Mouse (Mus musculus) forebrain, embryonic 12.5 days (tissue): ENCODE results near the gene Ehf. TPM values are rescaled to one million over a fixed set of nuclear protein-coding genes. Genes with fewer than 3 reads are reported as not detected.

Experiments used
- ATAC-seq: fragments of 200-750 bp; cut with Nextera tagmentation; 2 replicates; pipeline ENCODE4 v1.8.0; 2017; ENCODE audit warnings: moderate TSS enrichment; ENCODE audit not compliant: low FRiP score
- H3K27ac ChIP-seq: fragments of 300-500 bp; sonication (generic); 2 replicates; pipeline ENCODE4 v1.5.1; 2016; ENCODE audit warnings: mild to moderate bottlenecking
- H3K27me3 ChIP-seq: fragments of 300-500 bp; sonication (generic); 2 replicates; pipeline ENCODE4 v1.6.1; 2016; ENCODE audit warnings: mild to moderate bottlenecking
- H3K36me3 ChIP-seq: fragments of 300-500 bp; sonication (generic); replicated peaks from 2 replicates; pipeline ENCODE4 v1.6.1; 2016; ENCODE audit warnings: mild to moderate bottlenecking
- H3K4me1 ChIP-seq: fragments of 300-500 bp; sonication (generic); 2 replicates; pipeline ENCODE4 v1.6.1; 2016
- H3K4me2 ChIP-seq: fragments of 300-500 bp; sonication (generic); 2 replicates; pipeline ENCODE4 v1.6.1; 2016; ENCODE audit warnings: mild to moderate bottlenecking, moderate library complexity
- H3K4me3 ChIP-seq: fragments of 300-500 bp; sonication (generic); replicated peaks from 2 replicates; pipeline ENCODE4 v1.5.1; 2016; ENCODE audit warnings: mild to moderate bottlenecking
- H3K9ac ChIP-seq: fragments of 300-500 bp; sonication (generic); 2 replicates; pipeline ENCODE4 v1.6.1; 2016; ENCODE audit warnings: mild to moderate bottlenecking
- H3K9me3 ChIP-seq: fragments of 300-500 bp; sonication (generic); 2 replicates; pipeline ENCODE4 v1.6.1; 2016
- WGBS: fragments of 180-500 bp; shearing (Covaris S2); methylation state at CpG from one replicate; pipeline ENCODE4 v1.1.7; 2016; 5-methylcytosine and 5-hydroxymethylcytosine counted together
- polyA plus RNA-seq: library from polyadenylated mRNA; unstranded; fragments of >200 nt; fragmentation: Nextera tagmentation; extraction: Ambion mirVana; gene quantifications from 2 replicates; pipeline ENCODE4 v1.2.1, GENCODE M21; 2016

The Ehf gene
- polyA plus RNA-seq, result 0.22 and 0.73 TPM in 2 replicates

DNA sequence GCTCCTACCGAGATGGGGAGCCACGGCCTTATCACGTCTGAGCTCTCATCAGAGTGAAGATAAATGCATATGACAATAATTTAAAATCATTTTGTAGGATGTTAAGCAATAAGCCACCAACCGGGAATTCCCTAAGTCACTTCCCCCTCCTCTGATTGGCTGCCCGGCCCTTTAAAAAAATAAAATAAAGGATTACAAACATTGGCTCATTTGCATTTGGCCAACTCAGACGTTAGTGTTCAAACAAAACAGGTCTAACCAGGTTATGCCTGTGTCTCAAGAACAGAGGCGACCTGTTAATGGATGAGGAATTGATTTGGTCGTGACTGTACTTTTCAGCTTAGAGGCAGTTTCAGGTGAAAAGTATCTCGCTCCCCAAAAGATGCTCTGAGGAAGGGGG lies at the start of gene Ehf:
Ehf (minus strand) TSS at position 147 of the 400 bp plus-strand sequence.
- Histone ChIP-seq H3K27me3 (no peaks in the 10 kb centered on the region), H3K4me1 (no peaks in the 10 kb centered on the region), H3K27ac (no peak within 1 kb of the TSS), H3K4me2 (no peak within 1 kb of the TSS), H3K36me3 (no peaks in the 10 kb centered on the region), H3K9me3 (no peaks in the 10 kb centered on the region), H3K9ac (no peak within 1 kb of the TSS), H3K4me3 (no peak within 1 kb of the TSS)
- 67% methylated on average over 9 of the region's 9 CpGs for WGBS
- ATAC-seq, result no peak

DNA sequence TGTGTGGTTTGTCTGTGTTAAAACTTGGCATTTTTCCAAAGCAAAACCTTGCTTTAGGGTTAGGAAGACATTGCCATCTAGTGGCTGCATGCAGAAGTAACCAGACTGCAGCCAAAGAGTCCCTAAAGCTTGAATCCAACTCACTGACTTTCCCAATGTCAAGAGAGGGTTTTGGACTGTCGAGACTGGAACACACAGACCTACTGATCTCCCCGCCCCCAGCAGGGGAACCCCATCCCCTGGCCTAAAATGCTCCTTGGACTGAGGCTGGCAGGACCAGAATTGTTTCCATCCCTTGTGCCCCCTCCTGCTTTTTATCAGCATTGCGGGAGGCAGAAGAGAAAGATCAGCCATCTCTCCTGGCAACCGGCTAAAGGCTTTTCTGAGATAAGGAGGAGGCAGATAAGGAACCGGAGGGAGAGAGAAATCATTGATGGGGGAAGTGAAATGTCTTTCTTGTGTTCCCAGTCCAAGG lies 44.4 kb upstream of the Ehf start:
- 20% methylated on average over 5 of the region's 5 CpGs for WGBS
- no peak for ATAC-seq
- H3K27ac ChIP-seq, result no peak overlapping the region
- H3K4me1 ChIP-seq, result peaks cover 10% of the 10 kb centered on the region
- no peak overlapping the region for H3K9ac ChIP-seq
- no peaks in the 10 kb centered on the region for H3K27me3 ChIP-seq
- H3K36me3 ChIP-seq, result no peaks in the 10 kb centered on the region
- H3K4me3 ChIP-seq, result no peak overlapping the region
- no peak overlapping the region for H3K4me2 ChIP-seq
- no peaks in the 10 kb centered on the region for H3K9me3 ChIP-seq

DNA sequence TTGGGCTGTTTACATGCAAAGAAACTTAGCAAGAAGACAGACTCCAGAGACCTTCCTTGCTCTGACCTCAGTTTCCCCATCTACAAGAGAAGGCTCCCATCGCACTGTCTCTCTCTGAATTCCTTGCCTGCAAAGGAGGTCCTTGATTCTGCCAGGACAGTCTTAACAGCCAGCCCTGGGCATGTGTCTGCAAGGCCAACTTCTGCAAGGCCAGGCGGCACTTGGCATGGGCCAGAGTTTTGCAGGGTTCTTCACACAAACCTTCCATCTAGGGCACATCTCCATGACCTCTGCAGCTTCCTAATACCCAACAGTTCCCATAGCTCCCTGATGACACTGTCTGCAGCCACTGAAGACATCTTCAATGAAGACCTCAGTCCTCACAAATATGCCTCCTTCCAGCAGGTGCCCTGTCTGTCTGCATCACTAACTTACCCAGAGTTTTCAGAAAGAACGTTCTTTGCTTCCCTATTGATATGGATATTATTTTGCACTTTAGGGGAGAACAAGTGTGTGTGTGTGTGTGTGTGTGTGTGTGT lies 43.7 kb upstream of the Ehf start:
- H3K27ac ChIP-seq, result no peak overlapping the region
- no peaks in the 10 kb centered on the region for H3K9me3 ChIP-seq
- no peak for ATAC-seq
- H3K36me3 ChIP-seq, result no peaks in the 10 kb centered on the region
- no peak overlapping the region for H3K4me2 ChIP-seq
- H3K4me1 ChIP-seq, result peaks cover 10% of the 10 kb centered on the region
- whole genome bisulfite sequencing, result 72% methylated on average over 3 of the region's 3 CpGs
- no peak overlapping the region for H3K9ac ChIP-seq
- H3K4me3 ChIP-seq, result no peak overlapping the region
- no peaks in the 10 kb centered on the region for H3K27me3 ChIP-seq

DNA sequence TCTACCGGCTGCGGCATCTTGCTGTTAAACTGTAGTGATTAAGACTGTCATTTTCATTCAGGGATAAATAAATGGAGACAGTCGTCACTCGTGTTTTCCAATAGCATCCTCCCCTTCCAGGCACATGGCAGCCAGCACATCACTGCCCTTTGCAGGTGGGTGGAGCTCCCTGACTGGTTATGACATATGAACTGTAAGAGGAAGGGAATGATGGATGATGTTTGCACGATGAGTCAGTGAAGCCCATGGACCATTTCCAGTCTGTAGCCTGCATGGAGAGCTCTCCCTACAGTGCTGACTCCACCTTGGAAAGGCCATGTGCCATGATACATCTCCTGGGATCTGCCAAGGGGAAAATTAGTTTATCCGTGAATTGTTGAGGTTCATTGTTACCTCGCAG lies 40.5 kb upstream of the Ehf start:
- Histone ChIP-seq H3K4me2 (no peak overlapping the region), H3K36me3 (no peaks in the 10 kb centered on the region), H3K4me1 (peaks cover 10% of the 10 kb centered on the region), H3K27me3 (no peaks in the 10 kb centered on the region), H3K4me3 (no peak overlapping the region), H3K9me3 (no peaks in the 10 kb centered on the region), H3K27ac (no peak overlapping the region), H3K9ac (no peak overlapping the region)
- 84% methylated on average over 7 of the region's 7 CpGs for WGBS
- ATAC-seq, result no peak

DNA sequence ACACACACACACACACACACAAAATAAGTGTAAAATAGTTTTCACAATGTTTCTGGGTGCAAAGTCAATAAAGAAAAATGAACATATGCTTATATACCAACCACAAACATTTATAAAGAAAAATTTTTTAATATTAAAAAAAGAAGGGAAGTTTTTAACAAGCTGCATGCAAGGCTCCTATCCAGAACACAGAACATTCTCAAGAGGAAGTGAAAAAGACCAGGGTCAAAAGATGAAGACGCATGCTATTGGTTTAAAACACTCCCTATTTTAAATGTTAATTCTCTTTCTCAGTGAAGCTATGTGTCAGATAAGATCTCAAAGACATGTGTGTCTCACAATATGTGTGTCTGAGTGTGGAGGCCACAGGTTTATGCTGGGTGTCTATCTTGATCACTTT lies 39.0 kb upstream of the Ehf start:
- no peak overlapping the region for H3K4me2 ChIP-seq
- 95% methylated on average over 1 of the region's 1 CpGs for WGBS
- H3K27ac ChIP-seq, result no peak overlapping the region
- no peaks in the 10 kb centered on the region for H3K36me3 ChIP-seq
- H3K9me3 ChIP-seq, result no peaks in the 10 kb centered on the region
- H3K9ac ChIP-seq, result no peak overlapping the region
- H3K4me3 ChIP-seq, result no peak overlapping the region
- no peaks in the 10 kb centered on the region for H3K27me3 ChIP-seq
- ATAC-seq, result no peak
- no peaks in the 10 kb centered on the region; the same call in 1 of the 2 replicates for H3K4me1 ChIP-seq

DNA sequence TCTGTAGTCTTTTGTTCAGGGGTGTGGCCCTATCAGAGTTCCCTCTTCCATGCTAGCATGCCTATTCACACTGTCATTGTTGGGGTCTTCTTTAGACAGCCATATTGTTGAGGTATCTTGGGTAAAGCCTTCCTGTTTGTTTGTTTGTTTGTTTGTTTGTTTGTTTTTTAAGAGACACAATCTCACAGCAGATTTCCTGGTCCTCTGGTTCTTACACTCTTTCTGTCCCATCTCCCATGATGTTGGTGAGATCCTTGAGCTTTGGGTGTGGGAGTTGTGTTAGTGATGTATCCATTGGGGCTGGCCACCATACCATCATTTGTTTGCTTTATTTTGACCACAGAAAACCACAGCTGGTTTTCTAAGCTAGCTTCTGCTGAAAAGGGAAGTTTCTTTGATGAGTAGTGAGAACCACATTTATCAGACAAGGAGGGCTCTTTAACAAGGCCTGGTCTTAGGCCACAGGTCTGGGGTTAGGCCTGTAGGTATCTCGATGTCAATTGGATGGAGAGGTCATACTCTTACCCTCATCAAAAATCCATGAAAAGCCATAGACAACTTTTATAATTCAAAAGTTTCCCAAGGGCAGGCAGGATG lies 38.4 kb upstream of the Ehf start:
- WGBS, result 93% methylated on average over 1 of the region's 1 CpGs
- no peak overlapping the region for H3K4me2 ChIP-seq
- H3K4me1 ChIP-seq, result no peaks in the 10 kb centered on the region
- no peak overlapping the region for H3K27ac ChIP-seq
- no peak overlapping the region for H3K4me3 ChIP-seq
- ATAC-seq, result no peak
- H3K36me3 ChIP-seq, result no peaks in the 10 kb centered on the region
- no peaks in the 10 kb centered on the region for H3K9me3 ChIP-seq
- H3K27me3 ChIP-seq, result no peaks in the 10 kb centered on the region
- H3K9ac ChIP-seq, result no peak overlapping the region

DNA sequence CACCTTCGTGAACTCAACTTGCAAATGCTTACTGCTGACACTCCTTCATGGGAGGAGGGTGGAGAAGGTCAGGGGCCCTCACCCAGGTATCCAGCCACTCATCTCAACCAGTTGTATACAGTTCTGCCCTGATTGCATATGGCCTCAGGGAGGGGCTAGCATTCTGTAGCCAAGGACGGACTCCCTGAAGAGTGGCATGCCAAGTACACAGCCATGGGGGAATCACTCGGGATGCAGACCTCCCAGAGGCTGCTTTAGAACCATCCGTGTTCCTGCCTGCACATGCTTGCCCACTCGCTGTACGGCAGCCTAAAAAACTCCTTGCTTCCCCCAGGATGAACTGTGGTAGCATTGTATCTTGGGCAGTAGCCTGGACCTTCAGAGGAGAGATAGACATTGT lies 35.6 kb upstream of the Ehf start:
- H3K4me2 ChIP-seq, result no peak overlapping the region
- ATAC-seq, result no peak
- no peak overlapping the region for H3K9ac ChIP-seq
- no peaks in the 10 kb centered on the region for H3K9me3 ChIP-seq
- WGBS, result 81% methylated on average over 6 of the region's 6 CpGs
- H3K27ac ChIP-seq, result no peak overlapping the region
- no peaks in the 10 kb centered on the region for H3K27me3 ChIP-seq
- H3K4me3 ChIP-seq, result no peak overlapping the region
- H3K36me3 ChIP-seq, result no peaks in the 10 kb centered on the region
- no peaks in the 10 kb centered on the region for H3K4me1 ChIP-seq

DNA sequence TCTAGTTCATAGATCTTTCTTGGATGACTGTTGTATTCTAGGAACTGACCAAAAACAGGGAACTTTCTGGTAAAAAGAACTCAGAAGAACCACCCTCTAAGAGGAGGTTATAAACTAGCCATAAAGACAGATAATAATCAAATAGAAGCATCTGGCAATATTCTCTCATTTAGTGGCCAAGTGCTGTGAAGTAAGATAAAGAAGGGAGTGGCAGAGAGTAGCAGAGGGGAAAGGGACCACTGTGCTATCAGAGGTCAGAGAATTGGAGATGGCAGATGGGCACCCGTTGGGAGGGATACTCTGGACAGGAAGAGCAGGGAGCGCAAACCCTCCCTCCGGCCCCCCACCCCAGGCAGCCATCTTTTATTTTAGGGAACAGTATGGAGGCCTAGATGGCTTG lies 34.3 kb upstream of the Ehf start:
- H3K9me3 ChIP-seq, result no peaks in the 10 kb centered on the region
- whole genome bisulfite sequencing, result 91% methylated on average over 3 of the region's 3 CpGs
- H3K27ac ChIP-seq, result no peak overlapping the region
- no peaks in the 10 kb centered on the region for H3K36me3 ChIP-seq
- no peak overlapping the region for H3K4me2 ChIP-seq
- no peaks in the 10 kb centered on the region for H3K4me1 ChIP-seq
- no peaks in the 10 kb centered on the region for H3K27me3 ChIP-seq
- no peak overlapping the region for H3K9ac ChIP-seq
- no peak for ATAC-seq
- no peak overlapping the region for H3K4me3 ChIP-seq

DNA sequence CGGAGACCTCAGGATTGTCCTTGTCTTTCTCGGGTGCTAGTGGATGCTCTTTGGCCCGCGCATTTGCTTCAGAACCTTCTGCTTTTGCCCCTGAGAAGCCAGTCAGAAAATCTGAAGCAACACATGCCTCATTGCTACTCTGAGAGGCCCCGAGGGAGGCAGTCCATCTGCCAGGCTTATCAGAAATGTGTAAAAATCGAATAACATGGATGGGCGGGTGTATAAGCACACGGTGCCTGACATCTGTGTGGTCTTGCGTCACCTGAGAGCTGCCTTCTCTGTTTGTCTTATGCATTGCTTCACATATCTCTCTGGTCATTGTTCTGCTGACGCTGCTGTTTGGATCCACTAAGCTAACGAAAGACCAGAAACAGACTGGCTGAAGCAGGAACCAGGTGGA lies 33.5 kb upstream of the Ehf start:
- Histone ChIP-seq H3K27ac (no peak overlapping the region), H3K4me2 (no peak overlapping the region), H3K9me3 (no peaks in the 10 kb centered on the region), H3K9ac (no peak overlapping the region), H3K4me1 (no peaks in the 10 kb centered on the region), H3K4me3 (no peak overlapping the region), H3K27me3 (no peaks in the 10 kb centered on the region), H3K36me3 (no peaks in the 10 kb centered on the region)
- WGBS, result 82% methylated on average over 11 of the region's 11 CpGs
- no peak for ATAC-seq

DNA sequence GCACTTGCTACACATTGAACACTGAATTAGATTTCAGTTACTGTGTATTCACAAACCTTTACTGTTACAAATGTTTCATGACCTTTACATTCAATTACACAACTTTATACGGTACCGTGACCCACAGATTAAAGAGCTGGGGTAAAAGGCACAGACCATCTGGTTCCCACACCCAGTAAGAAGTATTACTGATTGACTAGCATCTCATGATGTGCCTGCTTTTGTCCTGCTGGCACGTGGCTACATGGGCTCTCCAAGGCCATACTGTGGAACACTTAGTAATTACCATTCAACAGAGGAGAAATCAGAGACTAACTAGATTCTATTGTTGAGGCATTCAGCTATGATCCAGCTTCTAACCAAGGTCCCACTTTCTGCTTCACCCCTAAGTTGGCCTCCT lies 32.9 kb upstream of the Ehf start:
- no peak overlapping the region for H3K4me3 ChIP-seq
- H3K4me1 ChIP-seq, result no peaks in the 10 kb centered on the region
- no peak overlapping the region for H3K4me2 ChIP-seq
- no peaks in the 10 kb centered on the region for H3K27me3 ChIP-seq
- ATAC-seq, result no peak
- H3K27ac ChIP-seq, result no peak overlapping the region
- no peak overlapping the region for H3K9ac ChIP-seq
- H3K36me3 ChIP-seq, result no peaks in the 10 kb centered on the region
- H3K9me3 ChIP-seq, result no peaks in the 10 kb centered on the region
- WGBS, result 83% methylated on average over 3 of the region's 3 CpGs

DNA sequence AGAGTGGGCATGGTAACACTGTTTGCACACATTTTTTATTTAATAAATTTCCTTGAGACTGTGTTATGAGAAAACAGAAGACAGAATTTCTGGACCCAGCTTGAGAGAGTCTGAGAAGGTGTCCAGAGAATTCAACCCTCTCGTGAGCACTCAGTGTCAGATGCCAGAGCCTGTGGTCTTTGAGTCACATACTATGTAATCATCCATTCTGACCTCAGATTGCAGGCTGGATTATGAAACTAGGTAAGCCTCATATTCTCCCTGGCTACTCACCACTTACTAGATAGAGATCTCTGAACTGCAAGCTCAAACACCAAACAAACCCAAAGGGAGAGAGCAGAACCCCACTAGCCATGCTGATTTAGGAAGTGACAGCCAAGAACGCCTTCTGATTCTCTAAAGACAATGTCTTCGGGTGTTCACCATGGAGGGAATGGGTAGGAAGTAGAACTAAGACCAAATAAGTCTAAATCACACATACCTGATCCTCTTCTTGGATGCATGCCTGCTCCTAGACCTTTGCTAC lies 28.7 kb upstream of the Ehf start:
- H3K4me2 ChIP-seq, result no peak overlapping the region
- H3K27me3 ChIP-seq, result no peaks in the 10 kb centered on the region
- ATAC-seq, result no peak
- no peak overlapping the region for H3K9ac ChIP-seq
- H3K27ac ChIP-seq, result no peak overlapping the region
- WGBS, result 82% methylated on average over 3 of the region's 3 CpGs
- no peaks in the 10 kb centered on the region for H3K4me1 ChIP-seq
- no peaks in the 10 kb centered on the region for H3K9me3 ChIP-seq
- no peaks in the 10 kb centered on the region for H3K36me3 ChIP-seq
- no peak overlapping the region for H3K4me3 ChIP-seq

DNA sequence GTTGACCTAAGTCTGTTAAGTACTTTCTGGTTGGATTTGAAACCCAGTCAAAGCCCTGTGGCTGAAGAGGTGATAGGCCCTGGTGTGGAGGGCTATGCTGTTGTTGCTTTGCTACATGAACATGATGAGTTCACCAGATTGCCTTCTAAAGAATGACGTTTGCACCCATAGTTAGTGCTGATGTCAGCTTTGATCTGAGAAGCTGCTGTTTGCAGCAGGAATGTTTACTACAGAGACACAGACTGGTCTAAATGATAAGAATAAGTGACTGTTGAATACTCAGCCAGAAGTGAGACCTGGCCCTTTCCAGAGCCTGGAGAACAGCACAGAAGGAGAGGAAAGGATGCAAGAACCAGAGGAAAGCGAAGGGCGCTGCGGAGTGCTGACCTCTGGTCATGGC lies 25.7 kb upstream of the Ehf start:
- Histone ChIP-seq H3K4me2 (no peak overlapping the region), H3K36me3 (no peaks in the 10 kb centered on the region), H3K27ac (no peak overlapping the region), H3K9ac (no peak overlapping the region), H3K4me1 (no peaks in the 10 kb centered on the region), H3K9me3 (no peaks in the 10 kb centered on the region), H3K4me3 (no peak overlapping the region), H3K27me3 (no peaks in the 10 kb centered on the region)
- 93% methylated on average over 4 of the region's 4 CpGs for WGBS
- no peak for ATAC-seq
